Mouse (Mus musculus) erythroblast, embryonic 14.5 days (primary cell): Measurements from ENCODE around the gene Hspa4. TPM values are rescaled to one million over a fixed set of nuclear protein-coding genes. Genes with fewer than 3 reads are reported as not detected.

Experiments
- H3K27me3 ChIP-seq: 2 replicates; pipeline ENCODE4 v1.6.1; 2012; ENCODE audit warnings: inconsistent platforms; ENCODE audit not compliant: control insufficient read depth
- H3K36me3 ChIP-seq: 2 replicates; pipeline ENCODE4 v1.6.1; 2012; ENCODE audit warnings: mild to moderate bottlenecking, inconsistent platforms; ENCODE audit not compliant: control insufficient read depth
- H3K4me1 ChIP-seq: 2 replicates; pipeline ENCODE4 v1.6.1; 2012; ENCODE audit warnings: inconsistent platforms; ENCODE audit not compliant: control insufficient read depth
- H3K4me3 ChIP-seq: replicated peaks from 2 replicates; pipeline ENCODE3; 2012; ENCODE audit warnings: moderate library complexity, mild to moderate bottlenecking, inconsistent platforms
- H3K9me3 ChIP-seq: 2 replicates; pipeline ENCODE4 v1.6.1; 2012; ENCODE audit warnings: low read length, inconsistent platforms, mixed read lengths; ENCODE audit not compliant: control insufficient read depth
- GATA1 ChIP-seq: IDR thresholded peaks from 2 replicates; pipeline ENCODE4 v1.6.1; 2012; ENCODE audit warnings: low read length, inconsistent platforms, mixed read lengths
- TAL1 ChIP-seq: IDR thresholded peaks from 3 replicates; pipeline ENCODE4 v1.6.1; 2012; ENCODE audit warnings: low read length, inconsistent platforms, mixed read lengths
- polyA plus RNA-seq: library from polyadenylated mRNA; stranded (reverse); fragments of >175 nt; gene quantifications from 2 replicates; pipeline ENCODE4 v1.2.3, GENCODE M21; 2012

The Hspa4 gene
- polyA plus RNA-seq, 1 experiment: 0.89 TPM

DNA sequence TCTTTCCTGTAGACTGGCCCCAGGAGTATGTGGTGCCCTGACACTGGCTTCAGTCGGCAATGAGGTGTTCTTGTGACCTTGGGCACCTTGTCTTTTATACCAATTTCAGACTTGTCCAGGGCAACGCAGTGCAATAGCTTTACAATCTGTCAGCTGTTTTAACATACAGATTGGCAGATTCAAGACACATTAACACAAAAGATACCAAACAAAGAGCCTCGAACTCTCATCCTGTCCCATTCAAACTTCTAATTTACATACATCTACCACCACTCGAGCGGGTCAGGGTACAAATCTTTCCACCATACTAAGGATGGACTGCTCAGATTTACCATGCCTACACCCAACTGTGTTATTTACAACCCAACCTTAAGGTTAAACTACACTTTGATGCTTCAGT is 39.7 kb downstream of the Hspa4 start:
- Histone ChIP-seq H3K4me3 (no peak overlapping the region), H3K36me3 (peaks cover 57% of the 10 kb centered on the region), H3K27me3 (no peaks in the 10 kb centered on the region), H3K9me3 (no peaks in the 10 kb centered on the region), H3K4me1 (no peaks in the 10 kb centered on the region)
- TF ChIP-seq TAL1 (no peak), GATA1 (no peak)

- peaks cover 52% of the 10 kb centered on the region for H3K36me3 ChIP-seq
- H3K9me3 ChIP-seq: no peaks in the 10 kb centered on the region
- no peaks in the 10 kb centered on the region for H3K4me1 ChIP-seq
- no peaks in the 10 kb centered on the region for H3K27me3 ChIP-seq
- no peak for TF ChIP-seq GATA1
- no peak for TF ChIP-seq TAL1
- H3K4me3 ChIP-seq: no peak overlapping the region
These were observed 40.2 kb downstream of the Hspa4 start for GRCm38 (mm10) chr11:53260056-53260455.

DNA sequence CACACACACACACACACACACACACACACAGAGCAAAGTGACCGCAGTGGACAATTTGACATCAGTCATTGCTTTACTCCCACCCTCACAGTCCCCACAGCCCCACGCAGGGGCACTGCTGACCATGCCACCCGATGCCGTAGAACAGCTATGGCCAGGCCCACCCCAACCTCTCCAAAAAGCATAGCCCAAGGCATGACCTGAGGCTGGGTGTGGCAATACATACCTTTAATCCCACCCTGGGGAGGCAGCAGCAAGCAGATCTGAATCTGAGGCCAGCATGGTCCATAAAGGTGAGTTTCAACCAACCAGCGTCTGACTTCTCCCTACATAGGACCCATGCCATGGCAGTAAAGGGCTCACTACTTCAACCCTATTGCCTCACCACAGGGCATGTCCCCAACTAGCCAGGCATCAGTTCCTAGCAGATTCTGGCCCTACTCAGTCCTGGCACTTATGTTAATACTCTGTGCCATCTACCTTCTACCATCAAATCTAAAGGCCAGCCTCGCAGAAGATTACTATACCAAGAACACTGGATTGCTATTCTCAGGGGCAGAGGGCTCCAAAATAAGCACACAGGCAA is 41.1 kb downstream of the Hspa4 start:
- H3K9me3 ChIP-seq: no peaks in the 10 kb centered on the region
- TF ChIP-seq TAL1 (no peak), GATA1 (no peak)
- peaks cover 43% of the 10 kb centered on the region for H3K36me3 ChIP-seq

GRCm38 (mm10) chr11:53256914-53257313 is 43.3 kb downstream of the Hspa4 start:
- H3K36me3 ChIP-seq: peaks cover 24% of the 10 kb centered on the region

More for the DNA sequence above, 41.1 kb downstream of the Hspa4 start:
- Histone ChIP-seq H3K27me3 (no peaks in the 10 kb centered on the region), H3K4me3 (no peak overlapping the region), H3K4me1 (no peaks in the 10 kb centered on the region)

GRCm38 (mm10) chr11:53254926-53255325 is 45.3 kb downstream of the Hspa4 start:
- Histone ChIP-seq H3K4me3 (no peak overlapping the region), H3K36me3 (peaks cover 5% of the 10 kb centered on the region), H3K27me3 (no peaks in the 10 kb centered on the region), H3K9me3 (no peaks in the 10 kb centered on the region), H3K4me1 (no peaks in the 10 kb centered on the region)
- no peak for TF ChIP-seq GATA1
- no peak for TF ChIP-seq TAL1

More at GRCm38 (mm10) chr11:53256914-53257313, 43.3 kb downstream of the Hspa4 start:
- TF ChIP-seq TAL1 (no peak), GATA1 (no peak)
- no peak overlapping the region for H3K4me3 ChIP-seq
- no peaks in the 10 kb centered on the region for H3K9me3 ChIP-seq
- H3K4me1 ChIP-seq: no peaks in the 10 kb centered on the region
- no peaks in the 10 kb centered on the region for H3K27me3 ChIP-seq

DNA sequence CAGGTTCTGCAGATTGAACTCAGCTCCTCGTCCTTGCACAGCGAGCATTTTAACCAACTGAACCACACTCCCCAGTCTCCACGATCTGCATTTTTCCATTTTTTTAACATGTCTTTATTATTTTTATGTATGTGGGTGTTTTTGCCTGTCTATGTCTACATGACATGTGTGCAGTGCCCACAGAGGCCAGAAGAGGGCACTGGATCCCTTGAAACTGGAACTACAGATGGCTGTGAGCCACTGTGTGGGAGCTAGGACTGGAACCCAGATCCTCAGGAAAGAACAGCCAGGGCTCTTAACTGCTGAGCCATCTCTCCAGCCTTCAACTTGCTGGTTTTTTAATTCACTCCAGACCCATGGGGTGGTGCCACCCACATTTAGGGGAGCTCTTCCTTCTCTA is 45.8 kb downstream of the Hspa4 start:
- no peaks in the 10 kb centered on the region for H3K9me3 ChIP-seq
- H3K36me3 ChIP-seq: peaks cover 5% of the 10 kb centered on the region
- H3K4me3 ChIP-seq: no peak overlapping the region
- no peaks in the 10 kb centered on the region for H3K4me1 ChIP-seq
- TF ChIP-seq GATA1 (no peak), TAL1 (no peak)
- H3K27me3 ChIP-seq: no peaks in the 10 kb centered on the region

DNA sequence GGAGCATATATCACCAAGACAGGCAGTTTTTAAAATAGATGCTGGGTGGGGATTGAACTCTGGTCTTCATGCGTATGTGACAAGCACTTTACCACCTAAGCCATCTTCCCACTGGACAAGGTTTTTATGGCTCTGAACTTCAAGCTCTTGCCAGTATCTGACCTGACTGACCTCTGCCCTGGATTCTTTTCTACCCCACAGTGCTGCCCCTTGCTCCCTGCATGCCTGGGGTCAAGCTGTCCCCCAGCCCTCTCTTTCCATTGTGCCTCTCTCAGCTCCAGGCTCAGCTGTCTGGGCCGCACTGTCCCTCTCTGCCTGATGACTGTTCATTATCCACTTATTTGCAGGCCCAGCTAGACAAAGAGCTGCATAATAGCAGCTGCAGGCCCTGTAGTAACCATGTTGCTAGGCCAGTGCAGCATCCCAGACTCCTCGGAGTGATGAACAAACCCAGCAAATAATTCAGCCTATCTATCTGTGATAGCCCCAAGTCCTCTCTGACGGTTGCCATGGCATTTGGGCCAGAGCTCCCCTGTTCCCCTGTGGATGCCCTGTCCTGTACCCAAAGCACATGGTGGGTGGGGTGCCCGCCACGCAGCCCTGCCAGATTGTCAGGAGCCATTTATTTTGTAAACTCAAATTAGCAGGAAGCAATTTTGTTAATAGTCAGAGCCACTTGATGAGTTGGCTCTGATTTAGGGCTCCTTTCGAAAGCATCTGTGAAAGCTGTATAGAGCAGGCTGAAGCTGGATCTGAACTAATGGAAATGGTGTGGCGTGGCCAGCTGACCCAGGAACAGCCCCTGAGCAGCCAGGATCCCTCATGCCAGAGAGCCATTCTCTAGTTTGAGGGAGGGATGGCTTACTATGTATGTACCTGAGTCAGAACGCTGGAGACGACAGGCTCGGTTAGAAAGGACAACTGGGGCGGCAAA is 47.8 kb downstream of the Hspa4 start:
- TF ChIP-seq GATA1: no peak
- Histone ChIP-seq H3K4me1 (no peaks in the 10 kb centered on the region), H3K4me3 (no peak overlapping the region), H3K9me3 (no peaks in the 10 kb centered on the region), H3K27me3 (no peaks in the 10 kb centered on the region), H3K36me3 (no peaks in the 10 kb centered on the region)

DNA sequence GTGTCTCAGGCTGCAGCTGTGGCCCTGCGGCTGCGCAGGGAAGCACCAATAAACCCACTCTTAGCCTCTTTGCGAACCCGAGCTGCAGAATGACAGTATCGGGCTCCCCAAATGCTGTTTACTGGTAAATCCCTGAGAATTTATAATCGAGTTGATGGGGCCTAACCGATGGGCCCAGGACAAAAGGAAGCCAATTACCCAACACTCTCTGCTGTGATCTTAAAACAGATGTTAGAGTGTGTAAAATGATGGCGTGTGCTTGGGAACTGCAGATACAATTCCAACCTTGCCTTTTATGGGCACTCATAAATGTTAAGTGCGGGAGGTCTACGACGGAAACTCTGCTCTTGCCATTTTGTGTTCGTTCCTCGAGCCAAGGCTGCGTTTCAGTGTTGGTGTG is 49.5 kb downstream of the Hspa4 start:
- TF ChIP-seq TAL1 (no peak), GATA1 (no peak)
- Histone ChIP-seq H3K36me3 (no peaks in the 10 kb centered on the region), H3K27me3 (no peaks in the 10 kb centered on the region), H3K4me3 (no peak overlapping the region), H3K4me1 (no peaks in the 10 kb centered on the region), H3K9me3 (no peaks in the 10 kb centered on the region)

GRCm38 (mm10) chr11:53249686-53250085 is 50.6 kb downstream of the Hspa4 start:
- no peaks in the 10 kb centered on the region for H3K4me1 ChIP-seq
- no peak overlapping the region for H3K4me3 ChIP-seq
- peaks cover 3% of the 10 kb centered on the region for H3K9me3 ChIP-seq
- no peaks in the 10 kb centered on the region for H3K36me3 ChIP-seq
- TF ChIP-seq GATA1 (no peak), TAL1 (no peak)
- no peaks in the 10 kb centered on the region for H3K27me3 ChIP-seq
